Mouse (Mus musculus): Measurements from ENCODE around the gene Plxna2. TPM values are rescaled to one million over a fixed set of nuclear protein-coding genes. Genes with fewer than 3 reads are reported as not detected.

The Plxna2 gene
- polyA plus RNA-seq, 1 experiment: 3.6 TPM

DNA sequence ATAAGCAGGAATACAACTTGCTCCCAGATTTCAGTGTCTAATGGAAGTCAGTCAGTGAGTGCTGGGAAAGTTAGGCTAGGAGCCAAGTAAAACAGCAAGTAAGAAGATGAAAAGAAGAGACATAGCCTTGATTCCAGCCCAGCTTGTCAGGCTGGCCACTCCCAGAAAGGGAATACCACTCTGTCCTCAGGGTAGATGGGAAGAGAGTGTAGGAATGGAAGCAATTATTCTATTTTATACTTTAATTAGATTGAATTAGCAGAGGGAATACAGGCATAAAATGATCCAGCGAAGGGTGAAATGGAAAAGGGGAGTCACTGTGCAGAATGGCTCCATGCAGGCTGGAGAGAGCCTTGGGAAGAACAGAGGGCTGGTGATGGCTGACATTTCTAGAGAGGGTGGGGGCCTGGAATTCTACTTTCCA, 99.4 kb downstream of the Plxna2 start:
- peaks cover 8% of the 10 kb centered on the region for H3K4me1 ChIP-seq (ENCODE audit: control insufficient read depth, insufficient read depth, low read length)
- no peak overlapping the region for H3K4me3 ChIP-seq (ENCODE audit: insufficient read depth, low read length)
- H3K27ac ChIP-seq (ENCODE audit: insufficient read depth, low read depth, low read length): no peak overlapping the region
- TF ChIP-seq CTCF (IDR thresholded peaks at IDR 0.05; ENCODE audit: low read depth, low read length) (no peak), POLR2A (IDR thresholded peaks at IDR 0.05; ENCODE audit: borderline replicate concordance, low read depth, low read length) (no peak)

DNA sequence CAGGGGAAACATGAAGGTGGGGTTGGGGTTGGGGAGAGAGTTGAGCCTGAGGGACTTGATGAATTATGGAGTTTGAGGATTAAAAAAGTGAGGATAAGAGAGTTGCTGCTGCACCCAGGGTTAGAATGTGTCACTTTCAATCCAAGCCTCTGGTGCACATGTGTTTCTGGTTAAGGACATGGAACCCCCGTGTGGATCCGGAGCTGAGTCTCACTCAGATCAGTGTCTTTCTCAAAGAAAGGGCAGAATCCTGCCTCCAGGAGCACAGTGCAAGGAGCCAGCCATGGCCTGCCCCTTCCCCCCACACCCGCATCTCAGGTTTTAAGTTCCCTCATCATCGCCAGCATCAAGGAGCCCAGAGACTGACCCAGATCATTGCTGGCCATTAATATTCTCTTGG, 102.4 kb downstream of the Plxna2 start:
- Histone ChIP-seq H3K4me1 (ENCODE audit: control insufficient read depth, insufficient read depth, low read length) (peaks cover 5% of the 10 kb centered on the region), H3K27ac (ENCODE audit: insufficient read depth, low read depth, low read length) (no peak overlapping the region), H3K4me3 (ENCODE audit: insufficient read depth, low read length) (no peak overlapping the region)
- no peak for TF ChIP-seq CTCF (IDR thresholded peaks at IDR 0.05; ENCODE audit: low read depth, low read length)
- TF ChIP-seq POLR2A (IDR thresholded peaks at IDR 0.05; ENCODE audit: borderline replicate concordance, low read depth, low read length): no peak

DNA sequence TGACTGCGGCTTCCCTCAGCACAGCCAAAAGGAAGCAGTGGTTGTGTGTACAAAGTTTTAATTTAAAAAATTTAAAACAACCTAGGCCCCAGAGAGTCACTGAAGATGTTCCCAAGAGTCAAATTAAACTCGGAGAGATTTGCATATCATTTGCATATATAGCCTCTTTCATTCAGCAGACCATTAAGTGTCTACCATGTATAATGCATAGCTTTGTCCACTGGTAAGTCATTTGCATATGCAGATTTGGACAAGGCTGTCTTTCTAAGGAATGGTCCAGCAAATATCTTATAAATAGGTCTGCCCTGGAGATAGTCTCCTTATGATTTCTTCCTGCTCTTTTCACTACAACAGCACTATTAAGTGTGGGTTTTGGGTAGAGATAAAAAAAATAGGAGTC, 103.2 kb downstream of the Plxna2 start:
- Histone ChIP-seq H3K4me1 (ENCODE audit: control insufficient read depth, insufficient read depth, low read length) (peaks cover 9% of the 10 kb centered on the region), H3K4me3 (ENCODE audit: insufficient read depth, low read length) (no peak overlapping the region), H3K27ac (ENCODE audit: insufficient read depth, low read depth, low read length) (no peak overlapping the region)
- TF ChIP-seq CTCF (IDR thresholded peaks at IDR 0.05; ENCODE audit: low read depth, low read length) (no peak), POLR2A (IDR thresholded peaks at IDR 0.05; ENCODE audit: borderline replicate concordance, low read depth, low read length) (no peak)

- TF ChIP-seq CTCF (IDR thresholded peaks at IDR 0.05; ENCODE audit: low read depth, low read length) (peak; percentile 43; the same call in 1 of the 2 replicates), POLR2A (IDR thresholded peaks at IDR 0.05; ENCODE audit: borderline replicate concordance, low read depth, low read length) (no peak)
- Histone ChIP-seq H3K4me1 (ENCODE audit: control insufficient read depth, insufficient read depth, low read length) (peaks cover 9% of the 10 kb centered on the region), H3K27ac (ENCODE audit: insufficient read depth, low read depth, low read length) (no peak overlapping the region), H3K4me3 (ENCODE audit: insufficient read depth, low read length) (no peak overlapping the region)
Observed at GRCm38 (mm10) chr1:194722329-194722728, 104.3 kb downstream of the Plxna2 start.

DNA sequence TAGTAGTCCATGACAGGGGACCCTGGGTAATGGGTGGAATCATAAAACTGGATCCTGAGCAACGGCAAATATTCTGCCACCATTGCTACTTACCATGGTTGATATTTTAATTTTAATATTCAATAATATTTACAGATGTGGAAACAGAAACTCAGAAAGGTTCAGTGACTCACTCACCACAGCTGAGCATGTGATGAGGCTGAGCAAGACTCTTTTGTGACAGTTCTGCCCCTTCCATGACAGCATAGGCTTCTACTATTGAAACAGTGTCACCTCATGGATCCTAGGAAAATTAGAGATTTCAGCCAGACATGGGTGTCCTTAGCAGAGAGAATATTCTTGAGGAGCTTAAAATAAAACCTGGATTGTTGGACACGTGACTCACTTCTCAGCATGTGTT, 116.8 kb downstream of the Plxna2 start:
- Histone ChIP-seq H3K4me3 (ENCODE audit: insufficient read depth, low read length) (no peak overlapping the region), H3K4me1 (ENCODE audit: control insufficient read depth, insufficient read depth, low read length) (peaks cover 42% of the 10 kb centered on the region), H3K27ac (ENCODE audit: insufficient read depth, low read depth, low read length) (peak overlapping the region; percentile 46)
- no peak for TF ChIP-seq POLR2A (IDR thresholded peaks at IDR 0.05; ENCODE audit: borderline replicate concordance, low read depth, low read length)
- TF ChIP-seq CTCF (IDR thresholded peaks at IDR 0.05; ENCODE audit: low read depth, low read length): no peak

DNA sequence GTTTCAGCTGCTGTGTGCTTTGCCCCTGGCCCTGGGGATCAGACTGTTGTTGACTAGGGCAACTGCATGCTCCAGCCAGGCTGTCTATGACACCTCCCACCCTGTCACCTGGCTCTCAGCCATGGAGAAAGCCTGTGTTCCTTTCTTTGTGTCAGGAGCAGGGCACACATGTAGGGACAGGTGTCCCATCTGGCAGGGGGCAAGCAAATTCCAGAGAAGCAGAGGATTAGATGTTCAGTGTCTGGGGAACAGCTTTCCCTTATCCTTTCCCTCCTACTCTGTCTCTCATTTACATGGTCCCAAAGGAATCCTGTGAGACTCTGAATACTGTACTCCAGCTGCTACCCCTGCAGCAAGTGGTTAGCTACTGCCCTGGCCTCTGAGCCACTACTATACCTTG, 121.9 kb downstream of the Plxna2 start:
- H3K4me3 ChIP-seq (ENCODE audit: insufficient read depth, low read length): no peak overlapping the region
- H3K27ac ChIP-seq (ENCODE audit: insufficient read depth, low read depth, low read length): no peak overlapping the region
- no peak for TF ChIP-seq POLR2A (IDR thresholded peaks at IDR 0.05; ENCODE audit: borderline replicate concordance, low read depth, low read length)
- TF ChIP-seq CTCF (IDR thresholded peaks at IDR 0.05; ENCODE audit: low read depth, low read length): no peak
- peaks cover 44% of the 10 kb centered on the region for H3K4me1 ChIP-seq (ENCODE audit: control insufficient read depth, insufficient read depth, low read length)

DNA sequence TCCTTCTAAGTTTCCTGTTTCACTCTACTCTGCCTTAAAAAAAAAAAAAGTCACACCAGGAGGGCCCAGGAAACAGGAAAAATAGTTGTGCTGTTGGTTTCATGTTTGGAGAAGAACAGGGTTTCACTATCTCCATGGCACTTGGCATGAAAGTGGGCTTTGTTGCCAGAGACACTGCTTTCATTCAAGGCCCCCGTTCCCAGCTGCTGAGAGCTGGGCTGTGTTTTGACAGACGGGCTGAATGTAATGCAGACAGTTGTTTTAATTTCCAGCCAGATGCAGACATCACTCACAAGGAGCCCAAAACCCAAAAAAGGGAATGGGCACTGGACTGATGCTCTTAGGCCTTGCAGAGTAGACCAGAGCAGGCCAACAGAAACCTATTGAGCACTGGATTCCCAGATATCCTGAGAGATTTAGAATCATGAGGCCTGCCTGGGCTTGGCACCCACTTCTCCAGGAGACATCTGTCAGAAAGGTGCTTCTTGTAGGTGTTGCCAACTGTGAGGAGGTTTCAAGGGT, 124.9 kb downstream of the Plxna2 start:
- TF ChIP-seq CTCF (IDR thresholded peaks at IDR 0.05; ENCODE audit: low read depth, low read length) (no peak), POLR2A (IDR thresholded peaks at IDR 0.05; ENCODE audit: borderline replicate concordance, low read depth, low read length) (no peak)
- Histone ChIP-seq H3K4me3 (ENCODE audit: insufficient read depth, low read length) (no peak overlapping the region), H3K27ac (ENCODE audit: insufficient read depth, low read depth, low read length) (peak overlapping the region; percentile 8; the same call in 1 of the 2 replicates)

GRCm38 (mm10) chr1:194745177-194745934, 127.3 kb downstream of the Plxna2 start:
- Histone ChIP-seq H3K4me1 (ENCODE audit: control insufficient read depth, insufficient read depth, low read length) (peaks cover 45% of the 10 kb centered on the region), H3K27ac (ENCODE audit: insufficient read depth, low read depth, low read length) (peak overlapping the region; percentile 99), H3K4me3 (ENCODE audit: insufficient read depth, low read length) (no peak overlapping the region)
- TF ChIP-seq POLR2A (IDR thresholded peaks at IDR 0.05; ENCODE audit: borderline replicate concordance, low read depth, low read length) (no peak), CTCF (IDR thresholded peaks at IDR 0.05; ENCODE audit: low read depth, low read length) (no peak)

More for the DNA sequence above, 124.9 kb downstream of the Plxna2 start:
- peaks cover 51% of the 10 kb centered on the region for H3K4me1 ChIP-seq (ENCODE audit: control insufficient read depth, insufficient read depth, low read length)

DNA sequence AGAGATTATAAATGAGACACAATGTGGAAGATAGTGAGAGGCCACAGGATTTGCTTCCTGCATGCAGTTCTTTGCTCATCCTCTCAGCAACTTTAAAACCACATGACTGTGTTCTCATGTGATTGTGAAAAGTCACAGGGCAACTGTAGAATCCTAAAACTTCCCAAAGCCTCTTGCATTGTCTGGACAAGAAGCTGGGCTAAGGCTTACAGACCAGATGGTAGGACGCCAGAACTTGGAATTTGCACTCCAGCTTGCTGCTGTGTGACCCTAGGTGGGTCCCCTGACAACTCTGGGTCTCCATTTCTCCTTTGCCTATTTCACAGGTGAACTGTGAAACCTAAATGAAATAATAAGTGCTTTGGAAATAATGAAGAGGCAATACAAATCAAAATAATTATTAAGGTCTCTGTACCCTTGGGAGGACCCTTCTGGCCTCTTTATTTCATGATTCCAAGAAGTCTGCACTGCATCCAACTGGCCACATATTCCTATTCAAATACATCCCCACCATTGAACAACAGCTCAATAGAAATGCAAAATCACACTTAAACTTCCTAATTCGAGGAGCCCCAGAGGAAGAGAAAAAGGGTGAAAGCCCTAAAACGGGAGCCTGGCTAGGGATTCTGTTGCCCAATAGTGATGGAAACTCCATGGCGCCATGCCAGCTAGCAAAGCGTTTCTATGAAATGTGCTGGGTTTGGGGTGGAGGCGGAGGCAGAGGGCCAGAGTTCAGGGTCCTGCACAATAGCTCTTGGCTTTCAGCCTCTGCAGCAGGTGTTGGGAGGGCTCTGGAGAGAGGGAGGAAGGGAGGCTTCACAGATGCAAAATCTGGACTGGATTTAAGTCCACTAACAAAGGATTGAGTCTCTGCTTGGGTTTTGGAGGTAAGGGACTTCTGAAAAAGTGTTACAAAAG, 128.6 kb downstream of the Plxna2 start:
- TF ChIP-seq CTCF (IDR thresholded peaks at IDR 0.05; ENCODE audit: low read depth, low read length) (no peak), POLR2A (IDR thresholded peaks at IDR 0.05; ENCODE audit: borderline replicate concordance, low read depth, low read length) (no peak)
- Histone ChIP-seq H3K27ac (ENCODE audit: insufficient read depth, low read depth, low read length) (peak overlapping the region; percentile 99), H3K4me3 (ENCODE audit: insufficient read depth, low read length) (no peak overlapping the region)

More for the DNA sequence above, 128.6 kb downstream of the Plxna2 start:
- peaks cover 45% of the 10 kb centered on the region for H3K4me1 ChIP-seq (ENCODE audit: control insufficient read depth, insufficient read depth, low read length)
